Comparison of ENCODE assay signal across 19 mouse cellular contexts in the genomic region with DNA sequence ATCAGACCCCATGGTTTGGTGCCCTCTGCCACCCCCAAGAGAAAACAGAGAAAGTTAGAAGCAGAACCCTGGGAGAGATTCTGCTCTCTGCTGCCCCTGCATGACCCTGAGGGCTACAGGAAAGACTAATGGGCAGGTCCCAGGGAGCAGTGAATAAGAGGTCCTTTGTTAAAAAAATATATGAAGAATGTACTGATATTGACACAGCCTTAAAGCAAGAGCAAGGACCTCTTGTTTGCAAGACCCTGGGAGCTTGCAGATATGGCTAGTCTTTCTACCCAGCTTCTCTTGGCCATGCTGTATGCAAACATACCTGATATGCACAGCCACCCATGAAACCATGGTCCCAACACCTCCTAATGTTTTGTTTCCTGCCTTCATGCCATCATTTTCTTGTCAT.
DNase-seq lines count a peak whose midpoint lies in the region; ATAC-seq and TF ChIP-seq lines count a peak whose summit lies in the region.
"Had no signal": no experiment of that assay in that cellular context is flagged by ENCODE, and none has a peak within 500 bp of the region (broad histone marks: within the 10 kb centered on the region; RNA-seq: fewer than 3 reads in every experiment).

No protein-coding gene starts in this region.

- no peak overlapping the region for H3K27ac ChIP-seq in lung, embryonic 16.5 days (ENCODE audit: low read length)
- no peak overlapping the region for H3K27ac ChIP-seq in lung, postnatal 0 days (ENCODE audit: low read length)
- no peak overlapping the region for H3K27ac ChIP-seq in stomach, embryonic 14.5 days (ENCODE audit: low read length)
- no peak overlapping the region for H3K27ac ChIP-seq in stomach, embryonic 16.5 days (ENCODE audit: low read length)
- H3K27ac ChIP-seq in gastrocnemius, adult 2 months, result no peak overlapping the region
- H3K27ac ChIP-seq: embryonic facial prominence, embryonic 10.5 days; embryonic facial prominence, embryonic 12.5 days; forebrain, embryonic 13.5 days; forebrain, embryonic 15.5 days had no signal

- no peak overlapping the region for H3K4me3 ChIP-seq in lung, embryonic 16.5 days (ENCODE audit: low read length)
- no peak overlapping the region for H3K4me3 ChIP-seq in lung, postnatal 0 days (ENCODE audit: low read depth, low read length)
- H3K4me3 ChIP-seq in stomach, embryonic 14.5 days (ENCODE audit: low read depth, low read length), result no peak overlapping the region
- H3K4me3 ChIP-seq in stomach, embryonic 16.5 days (replicated peaks; ENCODE audit: low read length), result no peak overlapping the region
- H3K4me3 ChIP-seq in gastrocnemius, adult 2 months, result no peak overlapping the region
- H3K4me3 ChIP-seq: embryonic facial prominence, embryonic 10.5 days; embryonic facial prominence, embryonic 12.5 days; forebrain, embryonic 13.5 days; forebrain, embryonic 15.5 days had no signal

- intact Hi-C loops in gastrocnemius, adult 2 months (cut with DNase I), result no loop called here

- no peaks in the 10 kb centered on the region for H3K27me3 ChIP-seq in lung, embryonic 16.5 days (ENCODE audit: control insufficient read depth, insufficient read depth, low read depth, low read length)
- H3K27me3 ChIP-seq in lung, postnatal 0 days (replicated peaks; ENCODE audit: insufficient read depth, low read length), result no peaks in the 10 kb centered on the region
- no peaks in the 10 kb centered on the region for H3K27me3 ChIP-seq in stomach, embryonic 14.5 days (ENCODE audit: control insufficient read depth, insufficient read depth, low read length)
- no peaks in the 10 kb centered on the region for H3K27me3 ChIP-seq in stomach, embryonic 16.5 days (ENCODE audit: control insufficient read depth, insufficient read depth, low read length)
- H3K27me3 ChIP-seq: embryonic facial prominence, embryonic 12.5 days; forebrain, embryonic 13.5 days; forebrain, embryonic 15.5 days had no signal

- no peaks in the 10 kb centered on the region for H3K36me3 ChIP-seq in lung, embryonic 16.5 days (ENCODE audit: control insufficient read depth, insufficient read depth, low read length)
- no peaks in the 10 kb centered on the region; the same call in 1 of the 2 replicates for H3K36me3 ChIP-seq in lung, postnatal 0 days (ENCODE audit: insufficient read depth, low read length)
- H3K36me3 ChIP-seq in stomach, embryonic 14.5 days (ENCODE audit: control insufficient read depth, insufficient read depth, low read length), result no peaks in the 10 kb centered on the region
- no peaks in the 10 kb centered on the region for H3K36me3 ChIP-seq in stomach, embryonic 16.5 days (ENCODE audit: control insufficient read depth, insufficient read depth, low read length)
- H3K36me3 ChIP-seq: embryonic facial prominence, embryonic 10.5 days; embryonic facial prominence, embryonic 12.5 days; forebrain, embryonic 15.5 days had no signal

- no peak overlapping the region for H3K4me2 ChIP-seq in lung, embryonic 16.5 days (ENCODE audit: low read depth, low read length)
- no peak overlapping the region for H3K4me2 ChIP-seq in lung, postnatal 0 days (replicated peaks; ENCODE audit: low read depth, low read length)
- no peak overlapping the region for H3K4me2 ChIP-seq in stomach, embryonic 14.5 days (replicated peaks; ENCODE audit: low read depth, low read length)
- no peak overlapping the region for H3K4me2 ChIP-seq in stomach, embryonic 16.5 days (ENCODE audit: low read depth, low read length)
- H3K4me2 ChIP-seq: embryonic facial prominence, embryonic 12.5 days; forebrain, embryonic 13.5 days; forebrain, embryonic 15.5 days had no signal

- 0 out of 2 replicates have a peak, but pooled peaks cover 5% of the 10 kb centered on the region for H3K4me1 ChIP-seq in lung, embryonic 16.5 days (replicated peaks; ENCODE audit: control insufficient read depth, insufficient read depth, low read length)
- no peaks in the 10 kb centered on the region for H3K4me1 ChIP-seq in lung, postnatal 0 days (ENCODE audit: insufficient read depth, low read depth, low read length)
- H3K4me1 ChIP-seq in stomach, embryonic 14.5 days (ENCODE audit: control insufficient read depth, insufficient read depth, low read length), result no peaks in the 10 kb centered on the region
- H3K4me1 ChIP-seq in stomach, embryonic 16.5 days (ENCODE audit: control insufficient read depth, insufficient read depth, low read length), result no peaks in the 10 kb centered on the region
- H3K4me1 ChIP-seq: embryonic facial prominence, embryonic 10.5 days; embryonic facial prominence, embryonic 12.5 days; forebrain, embryonic 13.5 days; forebrain, embryonic 15.5 days had no signal

- ATAC-seq in lung, embryonic 16.5 days (ENCODE audit: low read depth), result peak; percentile 56; the same call in 1 of the 2 replicates
- ATAC-seq in lung, postnatal 0 days, result no peak
- ATAC-seq in stomach, embryonic 14.5 days (ENCODE audit: insufficient number of reproducible peaks, insufficient read depth, low FRiP score, low read depth), result peak; percentile 72
- peak; percentile 37; the same call in 1 of the 2 replicates for ATAC-seq in stomach, embryonic 16.5 days (ENCODE audit: insufficient read depth, low FRiP score)
- ATAC-seq: forebrain, embryonic 13.5 days; forebrain, embryonic 15.5 days had no signal

- no peak overlapping the region for H3K9ac ChIP-seq in lung, embryonic 16.5 days (ENCODE audit: low read length)
- no peak overlapping the region for H3K9ac ChIP-seq in lung, postnatal 0 days (replicated peaks; ENCODE audit: low read depth)
- no peak overlapping the region for H3K9ac ChIP-seq in stomach, embryonic 14.5 days (replicated peaks; ENCODE audit: low read depth, low read length)
- H3K9ac ChIP-seq in stomach, embryonic 16.5 days (ENCODE audit: low read length), result no peak overlapping the region
- H3K9ac ChIP-seq: embryonic facial prominence, embryonic 12.5 days; forebrain, embryonic 13.5 days; forebrain, embryonic 15.5 days had no signal

- no peak for DNase-seq in lung, postnatal 0 days (ENCODE audit: low spot score)
- no peak for DNase-seq in cerebellum, adult 8-10 months
- no peak for DNase-seq in left cerebral cortex, adult 8-10 months (ENCODE audit: low spot score in 2 of 2)
- DNase-seq in gastrocnemius, adult 2 months, result no peak
- DNase-seq: adrenal gland, adult 2 months; adrenal gland, postnatal 10 days; adrenal gland, postnatal 25 days; cerebellum, adult 11 months; cerebellum, adult 18-20 months; cerebellum, adult 9-10 months; cerebellum, postnatal 10 days; cerebellum, postnatal 25 days had no signal

- TF ChIP-seq EP300 in lung, postnatal 0 days (IDR thresholded peaks at IDR 0.05), result no peak

- TF ChIP-seq CTCF in lung, postnatal 0 days (IDR thresholded peaks at IDR 0.05), result no peak
- TF ChIP-seq CTCF in gastrocnemius, adult 2 months (IDR thresholded peaks at IDR 0.05), result no peak

- H3K9me3 ChIP-seq in lung, embryonic 16.5 days (ENCODE audit: control insufficient read depth, low read length), result no peaks in the 10 kb centered on the region
- H3K9me3 ChIP-seq in lung, postnatal 0 days (ENCODE audit: low read length), result no peaks in the 10 kb centered on the region
- no peaks in the 10 kb centered on the region for H3K9me3 ChIP-seq in stomach, embryonic 14.5 days (ENCODE audit: control insufficient read depth, low read depth, low read length)
- H3K9me3 ChIP-seq in stomach, embryonic 16.5 days (replicated peaks; ENCODE audit: control insufficient read depth, low read length), result no peaks in the 10 kb centered on the region
- H3K9me3 ChIP-seq: embryonic facial prominence, embryonic 10.5 days; embryonic facial prominence, embryonic 12.5 days; forebrain, embryonic 13.5 days; forebrain, embryonic 15.5 days had no signal
